11 mouse cellular contexts compared by ENCODE assay signal in the genomic region with DNA sequence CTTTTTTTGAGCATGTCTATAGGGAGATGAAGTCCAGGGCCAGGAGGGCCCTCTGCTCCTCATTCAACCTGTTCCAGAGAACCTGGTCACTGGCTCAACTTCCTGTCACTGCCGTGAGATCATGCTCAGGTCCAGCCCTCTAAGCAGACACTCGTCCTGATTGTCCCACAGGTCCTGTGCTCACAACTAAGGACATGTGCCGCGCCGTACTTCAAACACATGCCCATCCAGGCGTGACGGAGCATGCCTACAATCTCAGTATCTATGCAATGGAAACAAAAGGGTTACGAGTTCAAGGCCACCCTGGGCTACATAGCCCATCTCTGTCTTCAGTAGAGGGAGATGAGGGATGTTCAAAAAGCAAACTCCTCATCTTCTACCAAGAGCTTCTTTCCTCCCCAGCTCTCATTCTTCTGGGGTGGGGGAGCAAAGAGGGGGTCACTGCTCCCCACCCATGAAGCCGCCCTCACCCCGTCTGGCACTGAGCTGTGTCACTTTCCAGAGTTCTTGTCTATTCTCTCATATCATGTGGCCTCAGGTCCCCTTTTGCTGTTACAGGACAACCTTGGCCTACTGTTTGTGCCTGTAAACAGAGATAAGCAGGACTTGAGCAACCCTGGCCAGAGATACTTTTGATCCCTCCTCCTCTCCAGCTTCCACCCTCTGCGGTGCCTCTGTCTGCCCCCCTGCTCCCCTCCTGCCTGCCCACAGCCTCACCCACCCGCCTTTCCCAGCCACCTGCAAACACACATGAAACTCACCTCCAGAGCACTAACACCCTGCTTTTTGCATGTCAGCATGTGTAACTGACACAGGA.
DNase-seq lines count a peak whose midpoint lies in the region; ATAC-seq lines count a peak whose summit lies in the region.
"Had no signal": no experiment of that assay in that cellular context is flagged by ENCODE, and none has a peak within 500 bp of the region (broad histone marks: within the 10 kb centered on the region; RNA-seq: fewer than 3 reads in every experiment).

No protein-coding gene starts in this region.

- no peak overlapping the region for H3K4me3 ChIP-seq in hindbrain, embryonic 10.5 days
- no peak overlapping the region for H3K4me3 ChIP-seq in hindbrain, embryonic 13.5 days
- H3K4me3 ChIP-seq: embryonic facial prominence, embryonic 15.5 days had no signal

- peaks cover 33% of the 10 kb centered on the region for H3K4me1 ChIP-seq in hindbrain, embryonic 10.5 days (replicated peaks)
- H3K4me1 ChIP-seq in hindbrain, embryonic 13.5 days (replicated peaks): peaks cover 15% of the 10 kb centered on the region
- H3K4me1 ChIP-seq: embryonic facial prominence, embryonic 15.5 days had no signal

- 84% methylated on average over 12 of the region's 12 CpGs for WGBS in hindbrain, embryonic 10.5 days
- 84% methylated on average over 12 of the region's 12 CpGs for WGBS in hindbrain, embryonic 13.5 days

- H3K9ac ChIP-seq in hindbrain, embryonic 13.5 days: no peak overlapping the region
- H3K9ac ChIP-seq: embryonic facial prominence, embryonic 15.5 days had no signal

- H3K4me2 ChIP-seq in hindbrain, embryonic 13.5 days: no peak overlapping the region
- H3K4me2 ChIP-seq: embryonic facial prominence, embryonic 15.5 days had no signal

- no peaks in the 10 kb centered on the region for H3K36me3 ChIP-seq in hindbrain, embryonic 10.5 days
- H3K36me3 ChIP-seq in hindbrain, embryonic 13.5 days: no peaks in the 10 kb centered on the region
- H3K36me3 ChIP-seq: embryonic facial prominence, embryonic 15.5 days had no signal

- intact Hi-C loops in left cerebral cortex, postnatal 4 days (cut with DNase I): no loop called here

- no peaks in the 10 kb centered on the region for H3K9me3 ChIP-seq in hindbrain, embryonic 10.5 days
- H3K9me3 ChIP-seq in hindbrain, embryonic 13.5 days: no peaks in the 10 kb centered on the region
- H3K9me3 ChIP-seq: embryonic facial prominence, embryonic 15.5 days had no signal

- H3K27ac ChIP-seq in hindbrain, embryonic 10.5 days: peak overlapping the region; percentile 40; the same call in 1 of the 2 replicates
- H3K27ac ChIP-seq in hindbrain, embryonic 13.5 days: no peak overlapping the region
- H3K27ac ChIP-seq: embryonic facial prominence, embryonic 15.5 days; kidney, postnatal 0 days had no signal

- H3K27me3 ChIP-seq in hindbrain, embryonic 10.5 days (ENCODE audit: insufficient read depth, poor library complexity, severe bottlenecking): no peaks in the 10 kb centered on the region
- no peaks in the 10 kb centered on the region for H3K27me3 ChIP-seq in hindbrain, embryonic 13.5 days
- H3K27me3 ChIP-seq: embryonic facial prominence, embryonic 15.5 days had no signal

- no peak for DNase-seq in hindbrain, embryonic 10.5 days (ENCODE audit: low spot score)
- peak; percentile 52 to 54 for DNase-seq in heart, adult 18-20 months
- DNase-seq in liver: peak; percentile 86
- DNase-seq in thymus, adult 18-20 months: peak; percentile 72 to 76
- DNase-seq in embryo, embryonic 10.5 days (ENCODE audit: low spot score): no peak
- DNase-seq in left cerebral cortex, postnatal 4 days: no peak
- DNase-seq: lung, postnatal 4 days had no signal

- no peak for ATAC-seq in hindbrain, embryonic 13.5 days (ENCODE audit: low FRiP score)
- ATAC-seq in inflammation-experienced regulatory T-cells, adult 6 months: no peak

Comparison
In these comparisons a context has a peak if more than half of its experiments do, and no peak if none do; other contexts are left out.
1. DNase-seq: peak in heart, adult 18-20 months (2 of 2), liver (single experiment) and thymus, adult 18-20 months (2 of 2); none in hindbrain, embryonic 10.5 days (single experiment), embryo, embryonic 10.5 days (single experiment) and left cerebral cortex, postnatal 4 days (single experiment).